24 mouse cellular contexts compared by ENCODE assay signal in the genomic region with DNA sequence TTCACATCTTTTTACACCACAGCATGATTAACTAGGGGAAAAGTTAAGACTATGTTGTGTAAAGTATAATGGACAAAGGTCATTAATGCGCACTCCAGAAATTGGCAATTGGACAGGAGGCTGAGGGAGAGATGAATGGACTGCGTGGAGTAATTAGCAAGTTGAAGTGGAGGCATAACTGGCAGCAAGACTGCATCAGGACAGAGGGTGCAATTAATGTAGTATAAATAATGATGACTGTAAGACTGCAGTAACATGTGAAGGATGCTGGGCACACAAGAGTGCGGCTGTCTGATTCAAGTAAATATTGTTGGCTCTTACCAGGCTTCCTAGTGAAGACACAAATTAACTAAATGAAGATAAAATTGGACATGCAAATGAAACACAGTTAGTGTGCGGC.
DNase-seq lines count a peak whose midpoint lies in the region; ATAC-seq and TF ChIP-seq lines count a peak whose summit lies in the region.
"Had no signal": no experiment of that assay in that cellular context is flagged by ENCODE, and none has a peak within 500 bp of the region (broad histone marks: within the 10 kb centered on the region; RNA-seq: fewer than 3 reads in every experiment).

No protein-coding gene starts in this region.

- H3K4me2 ChIP-seq in liver, embryonic 12.5 days = no peak overlapping the region
- no peak overlapping the region for H3K4me2 ChIP-seq in forebrain, embryonic 16.5 days (ENCODE audit: low read length)
- H3K4me2 ChIP-seq: embryonic facial prominence, embryonic 13.5 days; heart, embryonic 13.5 days; lung, embryonic 15.5 days; stomach, embryonic 15.5 days had no signal

- no peak overlapping the region for H3K9ac ChIP-seq in liver, adult 2 months (ENCODE audit: low read depth, low read length)
- no peak overlapping the region for H3K9ac ChIP-seq in liver, embryonic 12.5 days
- H3K9ac ChIP-seq in forebrain, embryonic 16.5 days (replicated peaks; ENCODE audit: low read depth, low read length) = no peak overlapping the region
- H3K9ac ChIP-seq: embryonic facial prominence, embryonic 13.5 days; heart, embryonic 13.5 days; lung, embryonic 15.5 days; stomach, embryonic 15.5 days had no signal

- WGBS in liver, adult 2 months = 87% methylated on average over 4 of the region's 4 CpGs
- 72% methylated on average over 4 of the region's 4 CpGs for WGBS in liver, embryonic 12.5 days (ENCODE audit: insufficient replicate concordance)
- WGBS in forebrain, embryonic 16.5 days = 15% methylated on average over 4 of the region's 4 CpGs

- H3K79me2 ChIP-seq in liver, adult 2 months (ENCODE audit: control insufficient read depth, insufficient read depth, low read length) = no peaks in the 10 kb centered on the region

- H3K4me1 ChIP-seq in liver, adult 2 months (ENCODE audit: control insufficient read depth, insufficient read depth, low read length) = no peaks in the 10 kb centered on the region
- no peaks in the 10 kb centered on the region for H3K4me1 ChIP-seq in liver, embryonic 12.5 days
- H3K4me1 ChIP-seq in forebrain, embryonic 16.5 days (replicated peaks; ENCODE audit: control insufficient read depth, insufficient read depth, low read length) = no peaks in the 10 kb centered on the region
- H3K4me1 ChIP-seq: embryonic facial prominence, embryonic 13.5 days; heart, embryonic 13.5 days; lung, embryonic 15.5 days; megakaryocyte, embryonic 14.5 days; stomach, embryonic 15.5 days had no signal

- no peak for ATAC-seq in liver, embryonic 12.5 days
- ATAC-seq in forebrain, embryonic 16.5 days = peak; percentile 93
- ATAC-seq: hindbrain, embryonic 16.5 days had no signal

- H3K27ac ChIP-seq in liver, adult 2 months (replicated peaks; ENCODE audit: insufficient read depth, low read depth, low read length) = no peak overlapping the region
- no peak overlapping the region for H3K27ac ChIP-seq in liver, embryonic 12.5 days
- no peak overlapping the region for H3K27ac ChIP-seq in forebrain, embryonic 16.5 days (ENCODE audit: low read length)
- H3K27ac ChIP-seq: embryonic facial prominence, embryonic 13.5 days; heart, embryonic 13.5 days; lung, embryonic 15.5 days; stomach, embryonic 15.5 days had no signal

- H3K4me3 ChIP-seq in liver, adult 2 months (ENCODE audit: insufficient read depth, low read depth, low read length) = no peak overlapping the region
- no peak overlapping the region for H3K4me3 ChIP-seq in liver, embryonic 12.5 days
- no peak overlapping the region for H3K4me3 ChIP-seq in forebrain, embryonic 16.5 days (replicated peaks; ENCODE audit: low read length)
- H3K4me3 ChIP-seq: embryonic facial prominence, embryonic 13.5 days; heart, embryonic 13.5 days; lung, embryonic 15.5 days; megakaryocyte, embryonic 14.5 days; stomach, embryonic 15.5 days had no signal

- peak; percentile 7 for DNase-seq in liver, adult 2 months (ENCODE audit: extremely low read depth, low read depth, low spot score)
- peak; percentile 82 for DNase-seq in brain, embryonic 14.5 days (ENCODE audit: low read depth)
- DNase-seq in brain, embryonic 18.5 days (ENCODE audit: low read depth, low spot score) = peak; percentile 4
- no peak for DNase-seq in layer of hippocampus, adult 18-20 months (ENCODE audit: low spot score in 2 of 2)
- DNase-seq: adrenal gland, adult 2 months; B cell, adult 2 months; cerebellum, adult 11-12 months; cerebellum, adult 9-11 months; gastrocnemius, postnatal 10 days; heart, postnatal 10 days; kidney, adult 9 months; kidney, postnatal 10 days; liver; lung, postnatal 4 days; midbrain, embryonic 14.5 days; right cerebral cortex, postnatal 25 days had no signal

- no peaks in the 10 kb centered on the region for H3K36me3 ChIP-seq in liver, adult 2 months (ENCODE audit: control insufficient read depth, insufficient read depth, low read length)
- H3K36me3 ChIP-seq in liver, embryonic 12.5 days = no peaks in the 10 kb centered on the region
- no peaks in the 10 kb centered on the region for H3K36me3 ChIP-seq in forebrain, embryonic 16.5 days (ENCODE audit: control insufficient read depth, insufficient read depth)
- H3K36me3 ChIP-seq: embryonic facial prominence, embryonic 13.5 days; heart, embryonic 13.5 days; lung, embryonic 15.5 days; stomach, embryonic 15.5 days had no signal

- H3K27me3 ChIP-seq in liver, adult 2 months (ENCODE audit: control insufficient read depth, insufficient read depth, low read length) = no peaks in the 10 kb centered on the region
- H3K27me3 ChIP-seq in liver, embryonic 12.5 days (replicated peaks) = no peaks in the 10 kb centered on the region
- no peaks in the 10 kb centered on the region for H3K27me3 ChIP-seq in forebrain, embryonic 16.5 days (replicated peaks; ENCODE audit: control insufficient read depth, insufficient read depth, low read length)
- H3K27me3 ChIP-seq: embryonic facial prominence, embryonic 13.5 days; heart, embryonic 13.5 days; lung, embryonic 15.5 days; megakaryocyte, embryonic 14.5 days; stomach, embryonic 15.5 days had no signal

- TF ChIP-seq CTCF in liver, adult 2 months (IDR thresholded peaks at IDR 0.05; ENCODE audit: low read depth, low read length) = no peak
- TF ChIP-seq CTCF in brain, embryonic 14.5 days (IDR thresholded peaks at IDR 0.05; ENCODE audit: borderline replicate concordance, extremely low read depth, insufficient read depth, insufficient read length) = no peak

- TF ChIP-seq POLR2A in liver, adult 2 months (IDR thresholded peaks at IDR 0.05; ENCODE audit: extremely low read depth, insufficient read depth, low read length) = no peak
- no peak for TF ChIP-seq POLR2A in brain, embryonic 14.5 days (IDR thresholded peaks at IDR 0.05; ENCODE audit: borderline replicate concordance, extremely low read depth, insufficient read depth, insufficient read length, poor library complexity, severe bottlenecking)

- no peaks in the 10 kb centered on the region for H3K9me3 ChIP-seq in liver, embryonic 12.5 days (replicated peaks)
- H3K9me3 ChIP-seq in forebrain, embryonic 16.5 days (ENCODE audit: control insufficient read depth, low read length) = no peaks in the 10 kb centered on the region
- H3K9me3 ChIP-seq: embryonic facial prominence, embryonic 13.5 days; heart, embryonic 13.5 days; lung, embryonic 15.5 days; stomach, embryonic 15.5 days had no signal

Comparison
In these comparisons a context has a peak if more than half of its experiments do, and no peak if none do; other contexts are left out.
1. DNase-seq: peak in liver, adult 2 months (single experiment), brain, embryonic 14.5 days (single experiment) and brain, embryonic 18.5 days (single experiment); none in layer of hippocampus, adult 18-20 months (0 of 2).